Mouse (Mus musculus) testis, adult 2 months (tissue): ENCODE data around the gene Sdhc.

ENCODE experiments used
- CTCF ChIP-seq: fragments of 200-500 bp; IDR thresholded peaks from 2 replicates; pipeline ENCODE4 v1.5.1; 2012; ENCODE audit warnings: low read depth, mild to moderate bottlenecking, inconsistent platforms, low read length, moderate library complexity; ENCODE audit not compliant: control insufficient read depth, insufficient read depth, insufficient replicate concordance
- POLR2A ChIP-seq: fragments of 200-500 bp; IDR thresholded peaks from 2 replicates; pipeline ENCODE4 v1.6.1; 2012; ENCODE audit warnings: low read depth, mild to moderate bottlenecking, inconsistent platforms, low read length, moderate library complexity; ENCODE audit not compliant: control insufficient read depth

DNA sequence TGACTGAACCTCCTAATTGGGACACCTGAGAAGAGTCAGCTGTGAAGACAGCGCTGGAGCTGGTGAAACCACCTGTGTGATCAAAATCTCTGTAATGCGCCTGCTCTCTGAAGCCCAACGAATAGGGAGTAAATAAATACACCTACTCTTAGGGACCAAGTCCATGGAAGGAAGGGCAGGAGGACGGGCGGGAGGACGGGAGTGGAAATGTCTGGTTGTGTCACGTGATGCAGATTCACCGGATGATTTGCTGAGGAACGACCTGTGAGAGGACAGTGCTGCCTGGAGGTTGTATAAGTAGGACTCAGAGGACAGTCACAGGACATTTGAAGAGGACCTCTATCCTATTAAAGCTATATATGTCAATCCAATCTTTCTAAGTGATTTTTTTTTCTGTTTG lies 40.8 kb downstream of the Sdhc start:
- TF ChIP-seq CTCF, result no peak
- no peak for TF ChIP-seq POLR2A
